Mouse (Mus musculus) adrenal gland, adult 18-20 months (tissue): ENCODE measurements around the gene Smarca2. TPM values are rescaled to one million over a fixed set of nuclear protein-coding genes. Genes with fewer than 3 reads are reported as not detected.
A peak's percentile ranks its signal among the peaks of the same experiment; 100 is the strongest.

Source experiments
- DNase-seq, 2 experiments: peaks; one replicate each; pipeline ENCODE4 v3.0.0; 2021 to 2022; ENCODE audit warnings: low spot score in 2 of 2
- long read RNA-seq, 2 experiments: library from polyadenylated mRNA; stranded (forward); transcript quantifications; one replicate each; pipeline ENCODE4 v2.0.0; 2021
- total RNA-seq, 2 experiments: library from RNA; stranded (reverse); gene quantifications; 1 replicate in 1 of 2; 2 replicates in 1 of 2; pipeline ENCODE4 v1.2.3; 2021

Smarca2 gene
- 10 to 100 TPM; 67.3 to 85.3 TPM for total RNA-seq
- long read RNA-seq, experiment 1, full-length matches to known transcripts, result 3 of 21 reads
- long read RNA-seq, experiment 1, partial matches to known transcripts, result 5 of 21 reads
- long read RNA-seq, experiment 1, other reads (novel, unspliced or antisense), result 13 of 21 reads
- long read RNA-seq, experiment 2, full-length matches to known transcripts, result 3 of 63 reads
- long read RNA-seq, experiment 2, partial matches to known transcripts, result 38 of 63 reads
- long read RNA-seq, experiment 2, other reads (novel, unspliced or antisense), result 22 of 63 reads

GRCm38 (mm10) chr19:26604755-26605300, at the start of gene Smarca2:
Gene Smarca2 (plus strand): TSS chr19:26605050.
- DNase-seq, result peak; percentile 96

DNA sequence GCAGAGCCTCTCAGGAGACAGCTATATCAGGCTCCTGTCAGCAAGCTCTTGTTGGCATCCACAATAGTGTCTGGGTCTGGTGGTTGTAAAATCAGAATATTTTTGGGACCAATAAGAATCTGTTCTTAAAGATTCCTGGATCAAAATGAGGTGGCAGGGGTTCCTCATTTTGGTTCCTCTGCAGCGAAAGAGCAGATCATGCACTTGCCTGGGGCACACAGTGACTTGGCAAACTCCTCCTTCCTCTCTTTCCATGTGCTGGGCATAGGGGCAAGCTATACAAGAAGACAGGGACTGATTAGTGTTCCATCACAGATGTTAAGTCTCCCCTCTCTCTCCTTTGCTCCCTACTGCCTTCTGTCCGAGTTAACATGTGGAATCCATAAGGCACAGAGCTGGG, 40.0 kb upstream of the Smarca2 start:
- DNase-seq, result no peak

DNA sequence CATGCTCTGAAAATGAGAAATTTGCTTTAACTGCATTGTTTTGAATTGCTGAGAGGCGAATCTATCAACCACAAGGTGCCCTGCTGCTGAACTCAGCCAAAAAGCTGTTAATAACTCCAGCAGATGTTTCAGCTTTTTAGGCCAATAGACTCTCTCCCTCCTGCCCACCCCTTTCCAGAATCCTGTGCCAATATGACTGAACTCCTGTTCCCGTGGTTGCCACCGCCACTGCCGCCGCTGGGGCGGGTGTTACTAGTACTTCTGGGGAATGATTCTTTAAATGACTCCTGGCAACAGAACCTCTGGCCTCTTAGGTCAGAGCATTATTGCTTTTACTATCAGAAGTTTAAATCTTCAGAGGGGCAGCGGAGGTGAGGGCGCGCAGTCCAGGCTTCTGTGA, 38.7 kb upstream of the Smarca2 start:
- DNase-seq, result no peak

GRCm38 (mm10) chr19:26568236-26568635, 36.6 kb upstream of the Smarca2 start:
- DNase-seq, result no peak

- DNase-seq, result no peak
Measured at GRCm38 (mm10) chr19:26568941-26569340, 35.9 kb upstream of the Smarca2 start.

DNA sequence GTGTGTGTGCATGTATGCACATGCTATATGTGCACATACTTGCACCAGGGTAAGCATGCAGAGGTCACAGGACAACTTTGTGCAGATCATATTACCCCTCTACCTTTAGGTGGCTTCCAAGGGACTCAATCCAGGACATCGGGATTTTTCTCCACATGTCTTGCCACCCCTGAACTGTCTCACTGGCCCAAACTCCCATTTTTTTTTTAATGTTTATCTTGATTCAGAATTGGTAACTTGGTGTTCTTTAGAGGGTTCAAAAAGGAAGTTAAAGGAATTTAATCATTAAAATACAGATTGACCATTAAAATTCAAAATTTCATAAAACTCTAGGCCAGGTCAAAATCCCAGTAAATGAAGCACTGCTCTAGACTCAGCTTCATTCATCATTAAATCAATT, 35.4 kb upstream of the Smarca2 start:
- no peak for DNase-seq

GRCm38 (mm10) chr19:26579645-26580044, 25.2 kb upstream of the Smarca2 start:
- DNase-seq, result no peak

GRCm38 (mm10) chr19:26580061-26580460, 24.8 kb upstream of the Smarca2 start:
- no peak for DNase-seq

DNA sequence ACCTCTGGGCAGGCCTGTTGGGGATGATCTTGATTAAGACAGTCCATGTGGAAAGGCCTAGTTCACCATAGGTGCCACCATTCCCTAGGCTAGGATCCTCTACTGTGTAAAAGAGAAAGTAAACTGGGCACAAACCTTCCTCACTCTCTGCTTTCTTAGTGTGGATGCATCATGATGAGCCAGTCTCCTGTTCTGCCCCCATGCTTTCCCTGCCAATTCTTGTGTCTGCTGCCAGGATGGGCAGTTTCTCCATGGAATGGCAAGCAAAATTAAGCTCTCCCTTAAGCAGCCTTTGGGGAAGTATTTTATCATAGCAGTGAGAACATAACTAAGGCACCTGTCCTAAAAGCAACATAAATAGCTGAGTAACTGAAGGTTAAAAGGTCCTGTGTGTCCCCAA, 10.2 kb upstream of the Smarca2 start:
- DNase-seq, result no peak

- no peak for DNase-seq
Measured at GRCm38 (mm10) chr19:26601459-26601858, 3.4 kb upstream of the Smarca2 start.

GRCm38 (mm10) chr19:26603296-26603860, 1.5 kb upstream of the Smarca2 start:
- no peak for DNase-seq

- DNase-seq, result no peak
Measured at GRCm38 (mm10) chr19:26603906-26604754, 720 bp upstream of the Smarca2 start.

DNA sequence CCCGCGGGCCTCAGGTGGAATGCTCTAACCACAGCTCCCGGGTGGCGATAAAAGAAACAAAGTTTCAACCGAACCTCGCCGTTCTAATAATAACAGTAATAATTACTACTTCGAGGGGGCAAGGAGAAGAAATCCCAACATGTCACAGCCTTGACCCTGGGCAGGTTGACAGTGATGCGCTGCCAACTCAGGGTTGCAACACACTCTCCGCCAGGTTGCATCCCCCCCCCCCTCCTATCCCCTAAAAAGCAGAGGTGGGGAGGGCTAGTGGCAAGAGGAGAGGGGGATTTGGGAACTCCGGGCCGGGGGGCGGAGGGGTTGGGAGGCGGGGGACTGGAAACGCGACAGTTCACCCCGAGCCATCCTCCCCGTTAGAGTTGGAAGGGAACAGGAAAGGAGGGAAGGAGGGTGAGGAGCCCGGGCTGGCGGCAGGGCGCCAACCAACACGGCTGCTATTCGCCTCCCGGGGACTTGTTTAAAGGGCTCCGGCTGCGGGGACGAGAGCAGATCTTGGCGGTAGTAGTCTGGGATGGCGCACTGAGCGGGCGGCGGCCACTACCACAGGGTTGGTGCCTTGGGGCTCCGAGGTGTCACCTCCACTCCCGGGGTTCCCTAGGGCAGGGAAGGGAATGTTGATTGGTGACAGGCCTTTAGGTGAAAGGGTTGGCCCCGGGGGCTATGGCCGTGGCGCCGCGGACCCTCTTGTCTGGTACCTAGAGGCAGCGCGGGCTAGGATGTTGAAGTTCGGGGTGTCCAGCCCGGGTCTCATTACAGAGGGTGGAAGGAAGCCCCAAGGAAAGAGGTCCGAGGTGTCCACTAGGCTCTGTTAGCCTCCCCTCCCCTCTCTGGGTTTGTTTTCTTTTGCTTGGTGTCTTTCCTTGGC, 829 bp downstream of the Smarca2 start:
- DNase-seq, result peak; percentile 60 to 65

GRCm38 (mm10) chr19:26606321-26607155, 1.7 kb downstream of the Smarca2 start:
- peak; percentile 60 to 65 for DNase-seq

DNA sequence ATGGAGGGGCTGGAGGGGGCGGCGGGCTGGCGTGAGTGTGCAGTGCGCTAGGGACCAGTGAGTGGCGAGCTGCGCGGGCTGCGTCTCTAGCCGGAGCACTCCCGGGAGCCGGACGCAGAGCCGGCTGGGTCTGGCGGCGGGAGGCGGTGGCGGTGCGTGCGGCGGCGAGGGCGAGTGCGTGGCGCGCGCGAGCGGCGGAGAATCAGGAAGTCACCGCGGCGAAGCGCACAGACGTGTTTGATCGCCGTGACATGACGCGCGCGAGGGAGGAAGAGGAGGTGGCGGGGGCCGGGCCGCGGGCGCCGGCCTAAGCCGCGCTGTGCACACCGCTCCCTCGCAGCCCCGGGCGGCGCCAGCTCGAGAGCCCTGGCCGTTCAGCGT, 2.3 kb downstream of the Smarca2 start:
- DNase-seq, result peak; percentile 72 to 75

- DNase-seq, result peak in 1 of 2 experiments; percentile 62
Measured at GRCm38 (mm10) chr19:26607551-26608433, 2.9 kb downstream of the Smarca2 start.

DNA sequence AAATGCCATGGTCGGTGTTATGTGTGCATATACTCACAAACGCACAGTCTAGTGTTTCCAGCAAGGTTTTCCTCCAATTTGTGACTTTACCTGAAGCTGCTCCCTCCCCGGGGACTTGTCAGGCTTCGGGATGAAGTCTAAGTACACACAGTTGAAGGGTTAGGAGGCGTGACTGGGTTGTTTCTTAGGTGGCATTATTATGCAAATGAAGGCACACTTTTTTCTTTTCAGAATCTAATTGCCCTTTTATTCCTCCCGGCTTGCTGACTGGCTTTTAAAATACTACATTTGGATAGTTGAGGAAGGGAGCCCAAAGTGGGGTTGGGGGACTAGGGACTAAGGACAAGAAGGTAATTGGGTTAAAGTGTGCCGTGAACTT, 3.6 kb downstream of the Smarca2 start:
- DNase-seq, result no peak

DNA sequence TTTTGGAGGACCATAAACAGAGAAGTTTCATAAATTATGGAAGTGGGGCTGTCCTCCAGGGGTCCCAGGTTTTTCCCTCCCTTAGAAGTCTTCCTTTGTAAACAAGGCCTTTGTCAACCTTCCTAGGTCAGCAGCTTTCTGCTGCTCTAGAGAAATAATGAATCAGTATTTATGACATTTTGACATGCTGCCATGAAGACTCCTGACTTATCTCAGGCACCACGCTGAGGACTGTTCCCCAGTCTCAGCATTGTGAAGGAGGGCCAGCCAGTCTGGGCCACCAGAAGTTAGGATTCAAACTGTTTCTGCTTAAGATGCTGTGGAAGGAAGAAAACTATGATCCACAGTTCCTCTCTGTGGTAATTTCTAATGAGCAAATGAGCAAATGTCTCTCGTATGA, 4.8 kb downstream of the Smarca2 start:
- no peak for DNase-seq

- no peak for DNase-seq
Measured at GRCm38 (mm10) chr19:26612995-26613394, 8.1 kb downstream of the Smarca2 start.
